Mouse (Mus musculus): ENCODE results near the gene Rhbdl1. TPM values are rescaled to one million over a fixed set of nuclear protein-coding genes. Genes with fewer than 3 reads are reported as not detected.
A peak's percentile ranks its signal among the peaks of the same experiment; 100 is the strongest.

Rhbdl1 gene
- polyA plus RNA-seq, 1 experiment from 2014 or later, result 1.2 TPM

GRCm38 (mm10) chr17:25828712-25829557 is 8.2 kb downstream of the Rhbdl1 start, which contains the start of gene Jmjd8:
Gene Jmjd8 (plus strand): TSS chr17:25828867.
- ATAC-seq (ENCODE audit: insufficient number of reproducible peaks, low FRiP score, low TSS enrichment, low read depth) (peak; percentile 27; the same call in 1 of the 2 replicates), DNase-seq (ENCODE audit: low spot score) (peak; percentile 86)
- peaks cover 36% of the 10 kb centered on the region for H3K4me1 ChIP-seq (ENCODE audit: control insufficient read depth, insufficient read depth, low read length)
- H3K27ac ChIP-seq (replicated peaks; ENCODE audit: low read depth, low read length), result peak within 1 kb of the TSS; percentile 63
- H3K36me3 ChIP-seq (ENCODE audit: control insufficient read depth, insufficient read depth, low read length), result peaks cover 17% of the 10 kb centered on the region
- no peaks in the 10 kb centered on the region for H3K27me3 ChIP-seq (ENCODE audit: control insufficient read depth, insufficient read depth, low read length)
- H3K9me3 ChIP-seq (ENCODE audit: control insufficient read depth, low read length), result no peaks in the 10 kb centered on the region
- 1% methylated on average over 32 of the region's 32 CpGs for WGBS
- peak within 1 kb of the TSS; percentile 71 for H3K9ac ChIP-seq (ENCODE audit: low read length)
- H3K4me3 ChIP-seq (ENCODE audit: low read depth, low read length), result peak within 1 kb of the TSS; percentile 48
- H3K4me2 ChIP-seq (ENCODE audit: low read depth, severe bottlenecking), result peak within 1 kb of the TSS; percentile 85

DNA sequence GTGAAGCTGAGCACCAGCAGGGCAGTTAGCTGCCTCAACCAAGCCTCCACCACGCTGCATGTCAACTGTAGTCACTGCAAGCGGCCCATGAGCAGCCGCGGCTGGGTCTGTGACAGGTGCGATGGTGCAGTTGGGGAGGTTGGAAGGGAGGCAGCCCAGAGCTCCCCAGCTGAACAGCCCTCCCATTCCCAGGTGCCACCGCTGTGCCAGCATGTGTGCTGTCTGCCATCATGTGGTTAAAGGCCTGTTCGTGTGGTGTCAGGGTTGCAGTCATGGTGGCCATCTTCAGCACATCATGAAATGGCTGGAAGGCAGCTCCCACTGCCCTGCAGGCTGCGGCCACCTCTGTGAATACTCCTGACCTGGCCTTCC is 8.9 kb downstream of the Rhbdl1 start:
- Histone ChIP-seq H3K9ac (ENCODE audit: low read length) (peak overlapping the region; percentile 71; the same call in 1 of the 2 replicates), H3K27ac (replicated peaks; ENCODE audit: low read depth, low read length) (0 out of 2 replicates have a peak overlapping the region, but pooled peaks have one; percentile 18), H3K4me3 (ENCODE audit: low read depth, low read length) (peak overlapping the region; percentile 48), H3K36me3 (ENCODE audit: control insufficient read depth, insufficient read depth, low read length) (peaks cover 17% of the 10 kb centered on the region), H3K9me3 (ENCODE audit: control insufficient read depth, low read length) (no peaks in the 10 kb centered on the region), H3K4me2 (ENCODE audit: low read depth, severe bottlenecking) (peak overlapping the region; percentile 85), H3K27me3 (ENCODE audit: control insufficient read depth, insufficient read depth, low read length) (no peaks in the 10 kb centered on the region), H3K4me1 (ENCODE audit: control insufficient read depth, insufficient read depth, low read length) (peaks cover 34% of the 10 kb centered on the region)
- ATAC-seq (ENCODE audit: insufficient number of reproducible peaks, low FRiP score, low TSS enrichment, low read depth) (no peak), DNase-seq (ENCODE audit: low spot score) (no peak)
- 86% methylated on average over 8 of the region's 8 CpGs for WGBS

DNA sequence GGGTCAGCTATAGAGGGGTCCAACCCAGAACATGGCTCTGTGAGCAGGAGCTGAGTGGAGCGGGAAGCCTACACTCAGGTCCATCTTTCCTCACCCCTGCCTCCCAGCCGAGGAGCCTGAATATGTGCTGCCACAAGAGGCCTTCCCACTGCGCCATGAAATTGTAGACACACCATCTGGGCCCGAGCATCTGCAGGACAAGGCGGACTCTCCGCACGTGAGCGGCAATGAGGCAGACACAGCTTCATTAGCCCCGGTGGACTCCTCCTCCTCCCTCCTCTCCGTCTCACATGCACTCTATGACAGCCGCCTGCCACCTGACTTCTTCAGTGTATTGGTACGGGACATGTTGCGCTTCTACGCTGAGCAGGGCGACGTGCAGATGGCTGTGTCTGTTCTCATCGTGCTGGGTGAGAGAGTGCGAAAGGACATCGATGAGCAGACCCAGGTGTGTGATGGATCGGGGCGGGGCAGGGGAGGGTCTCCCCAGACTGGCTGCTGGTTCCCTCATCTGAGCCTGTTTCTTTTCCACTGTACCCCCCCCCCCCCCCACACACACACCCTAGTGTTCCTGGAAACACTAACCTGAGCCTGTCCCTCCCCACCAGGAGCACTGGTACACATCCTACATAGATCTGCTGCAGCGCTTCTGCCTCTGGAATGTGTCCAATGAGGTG is 9.4 kb downstream of the Rhbdl1 start:
- H3K4me3 ChIP-seq (ENCODE audit: low read depth, low read length), result peak overlapping the region; percentile 48; the same call in 1 of the 2 replicates
- no peaks in the 10 kb centered on the region for H3K27me3 ChIP-seq (ENCODE audit: control insufficient read depth, insufficient read depth, low read length)
- no peak overlapping the region for H3K27ac ChIP-seq (replicated peaks; ENCODE audit: low read depth, low read length)
- H3K9me3 ChIP-seq (ENCODE audit: control insufficient read depth, low read length), result no peaks in the 10 kb centered on the region
- no peak for ATAC-seq (ENCODE audit: insufficient number of reproducible peaks, low FRiP score, low TSS enrichment, low read depth)
- H3K4me1 ChIP-seq (ENCODE audit: control insufficient read depth, insufficient read depth, low read length), result peaks cover 34% of the 10 kb centered on the region
- WGBS, result 93% methylated on average over 21 of the region's 22 CpGs
- DNase-seq (ENCODE audit: low spot score), result no peak
- peaks cover 17% of the 10 kb centered on the region for H3K36me3 ChIP-seq (ENCODE audit: control insufficient read depth, insufficient read depth, low read length)
- no peak overlapping the region for H3K9ac ChIP-seq (ENCODE audit: low read length)
- no peak overlapping the region for H3K4me2 ChIP-seq (ENCODE audit: low read depth, severe bottlenecking)

DNA sequence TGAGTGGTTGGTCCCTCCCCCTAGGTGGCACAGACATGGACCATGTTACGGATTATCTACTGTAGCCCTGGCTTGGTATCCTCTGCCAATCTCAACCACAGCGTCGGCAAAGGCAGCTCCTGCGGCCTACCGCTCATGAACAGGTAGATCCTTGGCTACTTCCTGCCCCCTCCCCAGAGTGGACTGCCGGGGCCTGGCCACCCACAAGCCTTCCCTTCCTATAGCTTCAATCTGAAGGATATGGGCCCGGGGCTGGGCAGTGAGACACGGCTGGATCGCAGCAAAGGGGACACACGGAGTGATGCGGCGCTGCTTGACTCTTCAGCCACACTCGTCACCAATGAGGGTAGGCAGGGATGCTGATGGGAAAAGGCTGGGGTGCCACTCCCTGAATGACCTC is 10.1 kb downstream of the Rhbdl1 start:
- no peaks in the 10 kb centered on the region for H3K27me3 ChIP-seq (ENCODE audit: control insufficient read depth, insufficient read depth, low read length)
- no peak overlapping the region for H3K27ac ChIP-seq (replicated peaks; ENCODE audit: low read depth, low read length)
- H3K36me3 ChIP-seq (ENCODE audit: control insufficient read depth, insufficient read depth, low read length), result peaks cover 17% of the 10 kb centered on the region
- DNase-seq (ENCODE audit: low spot score), result no peak
- no peak overlapping the region for H3K4me2 ChIP-seq (ENCODE audit: low read depth, severe bottlenecking)
- H3K4me1 ChIP-seq (ENCODE audit: control insufficient read depth, insufficient read depth, low read length), result peaks cover 32% of the 10 kb centered on the region
- H3K4me3 ChIP-seq (ENCODE audit: low read depth, low read length), result no peak overlapping the region
- 92% methylated on average over 13 of the region's 13 CpGs for WGBS
- H3K9me3 ChIP-seq (ENCODE audit: control insufficient read depth, low read length), result no peaks in the 10 kb centered on the region
- no peak overlapping the region for H3K9ac ChIP-seq (ENCODE audit: low read length)
- no peak for ATAC-seq (ENCODE audit: insufficient number of reproducible peaks, low FRiP score, low TSS enrichment, low read depth)

DNA sequence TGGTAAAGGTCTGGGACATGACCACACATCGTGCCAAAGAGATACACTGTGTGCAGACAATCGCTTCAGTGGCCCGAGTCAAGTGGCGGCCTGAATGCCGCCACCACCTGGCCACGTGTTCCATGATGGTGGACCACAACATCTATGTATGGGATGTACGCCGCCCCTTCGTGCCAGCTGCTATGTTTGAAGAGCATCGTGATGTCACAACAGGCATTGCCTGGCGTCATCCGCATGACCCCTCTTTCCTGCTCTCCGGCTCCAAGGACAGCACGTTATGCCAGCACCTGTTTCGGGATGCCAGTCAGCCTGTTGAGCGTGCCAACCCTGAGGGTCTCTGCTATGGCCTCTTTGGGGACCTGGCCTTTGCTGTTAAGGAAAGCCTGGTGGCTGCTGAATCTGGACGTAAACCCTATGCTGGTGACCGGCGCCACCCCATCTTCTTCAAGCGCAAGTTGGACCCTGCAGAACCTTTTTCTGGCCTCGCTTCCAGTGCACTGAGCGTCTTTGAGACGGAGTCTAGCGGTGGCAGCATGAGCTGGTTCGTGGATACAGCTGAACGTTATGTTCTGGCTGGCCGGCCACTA is 11.0 kb downstream of the Rhbdl1 start:
- ATAC-seq (ENCODE audit: insufficient number of reproducible peaks, low FRiP score, low TSS enrichment, low read depth) (no peak), DNase-seq (ENCODE audit: low spot score) (no peak)
- H3K9me3 ChIP-seq (ENCODE audit: control insufficient read depth, low read length), result no peaks in the 10 kb centered on the region
- peaks cover 23% of the 10 kb centered on the region for H3K4me1 ChIP-seq (ENCODE audit: control insufficient read depth, insufficient read depth, low read length)
- no peak overlapping the region for H3K27ac ChIP-seq (replicated peaks; ENCODE audit: low read depth, low read length)
- 93% methylated on average over 27 of the region's 27 CpGs for WGBS
- no peak overlapping the region for H3K9ac ChIP-seq (ENCODE audit: low read length)
- H3K36me3 ChIP-seq (ENCODE audit: control insufficient read depth, insufficient read depth, low read length), result peaks cover 13% of the 10 kb centered on the region
- no peak overlapping the region for H3K4me3 ChIP-seq (ENCODE audit: low read depth, low read length)
- H3K27me3 ChIP-seq (ENCODE audit: control insufficient read depth, insufficient read depth, low read length), result no peaks in the 10 kb centered on the region
- H3K4me2 ChIP-seq (ENCODE audit: low read depth, severe bottlenecking), result no peak overlapping the region

DNA sequence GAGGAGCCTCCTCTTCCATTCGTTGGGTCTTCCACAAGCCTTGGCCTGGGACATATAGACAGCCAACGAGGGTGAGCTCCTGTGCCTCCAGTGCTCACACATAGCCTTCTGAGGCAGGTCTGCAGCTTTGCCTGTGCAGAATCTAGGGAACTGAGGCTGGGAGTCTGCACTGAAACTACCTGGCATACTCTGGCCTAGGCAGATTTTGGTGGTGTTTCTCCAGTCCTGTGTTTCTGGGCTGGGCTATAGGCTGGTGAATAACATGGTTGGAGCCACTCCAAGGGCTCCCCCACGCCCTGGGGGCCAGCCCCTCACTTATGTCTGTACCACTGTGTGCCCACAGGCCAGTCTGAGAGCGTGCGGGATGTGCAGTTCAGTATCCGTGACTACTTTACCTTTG is 11.8 kb downstream of the Rhbdl1 start:
- Histone ChIP-seq H3K9me3 (ENCODE audit: control insufficient read depth, low read length) (no peaks in the 10 kb centered on the region), H3K4me1 (ENCODE audit: control insufficient read depth, insufficient read depth, low read length) (peaks cover 23% of the 10 kb centered on the region), H3K36me3 (ENCODE audit: control insufficient read depth, insufficient read depth, low read length) (peaks cover 5% of the 10 kb centered on the region; the same call in 1 of the 2 replicates), H3K4me2 (ENCODE audit: low read depth, severe bottlenecking) (no peak overlapping the region), H3K9ac (ENCODE audit: low read length) (no peak overlapping the region), H3K27ac (replicated peaks; ENCODE audit: low read depth, low read length) (no peak overlapping the region), H3K4me3 (ENCODE audit: low read depth, low read length) (no peak overlapping the region), H3K27me3 (ENCODE audit: control insufficient read depth, insufficient read depth, low read length) (peaks cover 5% of the 10 kb centered on the region)
- ATAC-seq (ENCODE audit: insufficient number of reproducible peaks, low FRiP score, low TSS enrichment, low read depth) (no peak), DNase-seq (ENCODE audit: low spot score) (no peak)
- 88% methylated on average over 6 of the region's 6 CpGs for WGBS

- ATAC-seq (ENCODE audit: insufficient number of reproducible peaks, low FRiP score, low TSS enrichment, low read depth), result no peak
- H3K4me1 ChIP-seq (ENCODE audit: control insufficient read depth, insufficient read depth, low read length), result peaks cover 18% of the 10 kb centered on the region
Measured at GRCm38 (mm10) chr17:25824362-25825142, 12.5 kb downstream of the Rhbdl1 start.

More at GRCm38 (mm10) chr17:25824362-25825142, 12.5 kb downstream of the Rhbdl1 start:
- WGBS, result 72% methylated on average over 17 of the region's 17 CpGs
- DNase-seq (ENCODE audit: low spot score), result no peak
- Histone ChIP-seq H3K9me3 (ENCODE audit: control insufficient read depth, low read length) (no peaks in the 10 kb centered on the region), H3K36me3 (ENCODE audit: control insufficient read depth, insufficient read depth, low read length) (peaks cover 4% of the 10 kb centered on the region; the same call in 1 of the 2 replicates), H3K4me2 (ENCODE audit: low read depth, severe bottlenecking) (peak overlapping the region; percentile 96; the same call in 1 of the 2 replicates), H3K9ac (ENCODE audit: low read length) (0 out of 2 replicates have a peak overlapping the region, but pooled peaks have one; percentile 5), H3K4me3 (ENCODE audit: low read depth, low read length) (peak overlapping the region; percentile 54), H3K27ac (replicated peaks; ENCODE audit: low read depth, low read length) (no peak overlapping the region), H3K27me3 (ENCODE audit: control insufficient read depth, insufficient read depth, low read length) (peaks cover 13% of the 10 kb centered on the region)

Data from limb, embryonic 11.5 days (tissue).